Mouse (Mus musculus) hindbrain, embryonic 12.5 days (tissue): ENCODE data around the gene Srrm3. TPM values are rescaled to one million over a fixed set of nuclear protein-coding genes. Genes with fewer than 3 reads are reported as not detected.

ENCODE experiments used
- ATAC-seq: fragments of 200-750 bp; cut with Nextera tagmentation; 2 replicates; pipeline ENCODE4 v1.8.0; 2017; ENCODE audit warnings: moderate TSS enrichment; ENCODE audit not compliant: low FRiP score
- H3K27ac ChIP-seq: fragments of 300-500 bp; sonication (generic); 2 replicates; pipeline ENCODE4 v1.5.1; 2016; ENCODE audit warnings: mild to moderate bottlenecking
- H3K27me3 ChIP-seq: fragments of 300-500 bp; sonication (generic); 2 replicates; pipeline ENCODE4 v1.6.1; 2016; ENCODE audit warnings: mild to moderate bottlenecking
- H3K36me3 ChIP-seq: fragments of 300-500 bp; sonication (generic); 2 replicates; pipeline ENCODE4 v1.6.1; 2016; ENCODE audit warnings: mild to moderate bottlenecking
- H3K4me1 ChIP-seq: fragments of 300-500 bp; sonication (generic); 2 replicates; pipeline ENCODE4 v1.6.1; 2016
- H3K4me2 ChIP-seq: fragments of 300-500 bp; sonication (generic); replicated peaks from 2 replicates; pipeline ENCODE4 v1.6.1; 2016; ENCODE audit warnings: mild to moderate bottlenecking
- H3K4me3 ChIP-seq: fragments of 300-500 bp; sonication (generic); 2 replicates; pipeline ENCODE4 v1.5.1; 2016; ENCODE audit warnings: mild to moderate bottlenecking
- H3K9ac ChIP-seq: fragments of 300-500 bp; sonication (generic); 2 replicates; pipeline ENCODE4 v1.6.1; 2016; ENCODE audit warnings: mild to moderate bottlenecking, moderate library complexity
- H3K9me3 ChIP-seq: fragments of 300-500 bp; sonication (generic); replicated peaks from 2 replicates; pipeline ENCODE4 v1.6.1; 2016; ENCODE audit warnings: mild to moderate bottlenecking
- WGBS: fragments of 180-500 bp; shearing (Covaris S2); methylation state at CpG from one replicate; pipeline ENCODE4 v1.1.7; 2016; 5-methylcytosine and 5-hydroxymethylcytosine counted together
- polyA plus RNA-seq: library from polyadenylated mRNA; unstranded; fragments of >200 nt; fragmentation: Nextera tagmentation; extraction: Ambion mirVana; gene quantifications from 2 replicates; pipeline ENCODE4 v1.2.1, GENCODE M21; 2016

Srrm3 gene
- polyA plus RNA-seq, 1 experiment from 2014 or later, result 63.8 TPM

DNA sequence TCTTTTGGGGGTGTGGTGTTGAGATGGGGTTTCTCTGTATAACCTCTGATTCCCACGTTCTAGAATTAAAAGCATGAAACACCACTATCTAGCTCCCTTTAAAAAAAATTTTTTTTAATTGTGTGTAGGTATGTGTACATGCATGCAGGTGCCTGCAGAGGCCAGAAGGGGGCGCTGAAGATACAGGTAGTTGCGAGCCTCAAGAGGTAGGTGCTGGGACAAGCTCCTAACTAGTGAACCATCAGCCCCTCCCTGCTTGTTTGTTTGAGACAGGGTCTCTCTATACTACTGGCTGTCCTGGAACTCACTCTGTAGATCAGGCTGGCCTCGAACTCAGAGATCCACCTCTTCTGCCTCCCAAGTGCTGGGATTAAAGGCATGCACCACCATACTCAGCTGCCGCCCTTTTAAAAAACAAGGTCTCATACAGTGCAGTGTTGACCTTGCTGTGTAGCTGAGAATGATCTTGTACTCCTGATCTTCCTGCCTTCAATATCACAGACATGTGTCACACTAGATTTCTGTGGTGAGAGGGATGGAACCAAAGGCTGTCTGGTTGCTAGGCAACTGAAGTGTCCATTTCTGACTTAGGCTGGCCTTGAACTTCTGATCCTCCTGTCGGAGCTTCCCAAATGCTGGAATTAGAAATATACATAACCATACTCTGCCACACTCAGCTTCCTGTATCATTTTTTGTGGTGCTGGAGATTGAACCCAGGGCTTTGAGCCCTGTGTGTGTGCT is 94.8 kb downstream of the Srrm3 start:
- ATAC-seq, result no peak
- 63% methylated on average over 6 of the region's 6 CpGs for WGBS
- Histone ChIP-seq H3K9ac (no peak overlapping the region), H3K4me3 (no peak overlapping the region), H3K36me3 (no peaks in the 10 kb centered on the region), H3K4me2 (no peak overlapping the region), H3K27ac (no peak overlapping the region), H3K27me3 (no peaks in the 10 kb centered on the region; the same call in 1 of the 2 replicates), H3K9me3 (no peaks in the 10 kb centered on the region), H3K4me1 (peaks cover 13% of the 10 kb centered on the region)

- peak overlapping the region; percentile 46; the same call in 1 of the 2 replicates for H3K9ac ChIP-seq
- peak overlapping the region; percentile 26 for H3K4me3 ChIP-seq
- peaks cover 15% of the 10 kb centered on the region for H3K36me3 ChIP-seq
- H3K27me3 ChIP-seq, result no peaks in the 10 kb centered on the region
- peak; percentile 30 for ATAC-seq
- peak overlapping the region; percentile 84 for H3K27ac ChIP-seq
- WGBS, result 26% methylated on average over 7 of the region's 7 CpGs
- peak overlapping the region; percentile 52 for H3K4me2 ChIP-seq
- H3K9me3 ChIP-seq, result no peaks in the 10 kb centered on the region
- peaks cover 13% of the 10 kb centered on the region for H3K4me1 ChIP-seq
Measured at GRCm38 (mm10) chr5:135903058-135903457, 96.4 kb downstream of the Srrm3 start.

- no peaks in the 10 kb centered on the region for H3K9me3 ChIP-seq
- H3K36me3 ChIP-seq, result peaks cover 19% of the 10 kb centered on the region
- H3K4me3 ChIP-seq, result peak overlapping the region; percentile 26
- H3K9ac ChIP-seq, result peak overlapping the region; percentile 46
- H3K4me1 ChIP-seq, result peaks cover 13% of the 10 kb centered on the region
- no peaks in the 10 kb centered on the region for H3K27me3 ChIP-seq
- H3K4me2 ChIP-seq, result peak overlapping the region; percentile 52
- H3K27ac ChIP-seq, result peak overlapping the region; percentile 84
- peak; percentile 94 for ATAC-seq
- under 1% methylated on average over 30 of the region's 30 CpGs for WGBS
Measured at GRCm38 (mm10) chr5:135903551-135904151, 97.0 kb downstream of the Srrm3 start.

- Histone ChIP-seq H3K27me3 (no peaks in the 10 kb centered on the region), H3K36me3 (peaks cover 25% of the 10 kb centered on the region), H3K9me3 (no peaks in the 10 kb centered on the region), H3K4me2 (peak overlapping the region; percentile 52; the same call in 1 of the 2 replicates), H3K4me1 (peaks cover 18% of the 10 kb centered on the region), H3K27ac (peak overlapping the region; percentile 84), H3K9ac (no peak overlapping the region), H3K4me3 (no peak overlapping the region)
- 74% methylated on average over 5 of the region's 5 CpGs for WGBS
- ATAC-seq, result no peak
Measured at GRCm38 (mm10) chr5:135904259-135904658, 97.6 kb downstream of the Srrm3 start.

GRCm38 (mm10) chr5:135905320-135906225 is 98.9 kb downstream of the Srrm3 start:
- no peaks in the 10 kb centered on the region for H3K27me3 ChIP-seq
- no peak overlapping the region for H3K27ac ChIP-seq
- H3K4me3 ChIP-seq, result no peak overlapping the region
- H3K9me3 ChIP-seq, result no peaks in the 10 kb centered on the region
- no peak overlapping the region for H3K4me2 ChIP-seq
- WGBS, result 67% methylated on average over 8 of the region's 8 CpGs
- peaks cover 18% of the 10 kb centered on the region for H3K4me1 ChIP-seq
- H3K9ac ChIP-seq, result no peak overlapping the region
- peaks cover 38% of the 10 kb centered on the region for H3K36me3 ChIP-seq
- no peak for ATAC-seq

DNA sequence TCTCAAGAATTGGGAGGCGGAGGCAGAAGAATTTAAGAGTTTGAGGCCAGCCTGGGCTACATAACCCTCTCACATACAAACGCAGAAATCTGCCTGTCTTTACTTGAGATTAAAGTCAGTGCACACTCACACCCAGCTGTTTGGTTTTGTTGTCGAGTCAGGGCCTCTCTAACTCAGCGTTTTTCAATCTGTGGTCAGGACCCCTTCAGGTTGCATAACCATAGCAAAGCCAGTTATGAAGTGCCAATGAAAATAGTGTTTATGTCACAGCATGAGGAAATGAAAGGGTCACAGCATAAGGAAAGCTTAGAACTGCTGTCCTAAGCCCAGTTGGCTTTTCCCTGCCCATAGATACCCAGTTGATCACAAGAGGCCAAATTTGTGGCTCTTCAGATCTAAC is 100.2 kb downstream of the Srrm3 start:
- Histone ChIP-seq H3K27me3 (no peaks in the 10 kb centered on the region), H3K36me3 (peaks cover 51% of the 10 kb centered on the region), H3K4me3 (no peak overlapping the region), H3K4me1 (peaks cover 18% of the 10 kb centered on the region), H3K9me3 (no peaks in the 10 kb centered on the region), H3K27ac (no peak overlapping the region), H3K4me2 (no peak overlapping the region), H3K9ac (no peak overlapping the region)
- 80% methylated on average over 4 of the region's 4 CpGs for WGBS
- ATAC-seq, result no peak

DNA sequence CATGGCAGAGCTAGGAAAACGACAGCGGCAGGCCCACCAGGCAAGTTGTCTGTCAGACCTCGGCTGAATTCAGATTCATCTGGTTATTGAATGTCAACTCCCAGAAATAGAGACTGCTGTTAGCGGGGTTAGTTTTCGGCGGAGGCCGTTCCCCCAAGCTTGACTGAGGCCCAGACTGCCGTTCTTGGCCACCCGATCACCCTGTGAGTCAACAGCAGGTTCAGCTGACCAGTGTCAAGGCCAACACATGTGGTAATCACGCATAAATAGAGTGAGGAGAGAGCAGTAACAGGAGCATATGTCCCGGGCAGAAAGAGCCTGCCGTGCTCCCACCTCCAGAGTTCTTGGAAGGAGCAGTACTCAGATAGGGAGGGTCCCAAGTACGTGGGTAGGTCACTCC is 100.6 kb downstream of the Srrm3 start:
- Histone ChIP-seq H3K36me3 (peaks cover 53% of the 10 kb centered on the region), H3K4me3 (no peak overlapping the region), H3K4me2 (no peak overlapping the region), H3K4me1 (peaks cover 15% of the 10 kb centered on the region), H3K9me3 (no peaks in the 10 kb centered on the region), H3K27ac (no peak overlapping the region), H3K9ac (no peak overlapping the region), H3K27me3 (no peaks in the 10 kb centered on the region)
- ATAC-seq, result no peak
- WGBS, result 80% methylated on average over 13 of the region's 13 CpGs

GRCm38 (mm10) chr5:135908185-135908584 is 101.5 kb downstream of the Srrm3 start:
- Histone ChIP-seq H3K4me2 (no peak overlapping the region), H3K36me3 (peaks cover 60% of the 10 kb centered on the region), H3K9ac (no peak overlapping the region), H3K9me3 (no peaks in the 10 kb centered on the region), H3K4me1 (peaks cover 10% of the 10 kb centered on the region), H3K27ac (no peak overlapping the region), H3K27me3 (no peaks in the 10 kb centered on the region), H3K4me3 (no peak overlapping the region)
- ATAC-seq, result no peak
- WGBS, result 79% methylated on average over 12 of the region's 12 CpGs

GRCm38 (mm10) chr5:135908989-135909388 is 102.3 kb downstream of the Srrm3 start:
- Histone ChIP-seq H3K36me3 (peaks cover 68% of the 10 kb centered on the region), H3K27me3 (no peaks in the 10 kb centered on the region)
- 93% methylated on average over 16 of the region's 16 CpGs for WGBS

GRCm38 (mm10) chr5:135909646-135910045 is 103.0 kb downstream of the Srrm3 start:
- Histone ChIP-seq H3K9ac (no peak overlapping the region), H3K4me1 (peaks cover 5% of the 10 kb centered on the region), H3K4me3 (no peak overlapping the region), H3K27me3 (no peaks in the 10 kb centered on the region), H3K36me3 (peaks cover 74% of the 10 kb centered on the region), H3K9me3 (no peaks in the 10 kb centered on the region), H3K27ac (no peak overlapping the region), H3K4me2 (no peak overlapping the region)
- 93% methylated on average over 10 of the region's 10 CpGs for WGBS
- no peak for ATAC-seq

More at GRCm38 (mm10) chr5:135908989-135909388, 102.3 kb downstream of the Srrm3 start:
- no peak overlapping the region for H3K4me3 ChIP-seq
- peaks cover 7% of the 10 kb centered on the region; the same call in 1 of the 2 replicates for H3K4me1 ChIP-seq
- no peak overlapping the region for H3K9ac ChIP-seq
- H3K9me3 ChIP-seq, result no peaks in the 10 kb centered on the region
- H3K27ac ChIP-seq, result no peak overlapping the region
- ATAC-seq, result no peak
- no peak overlapping the region for H3K4me2 ChIP-seq

DNA sequence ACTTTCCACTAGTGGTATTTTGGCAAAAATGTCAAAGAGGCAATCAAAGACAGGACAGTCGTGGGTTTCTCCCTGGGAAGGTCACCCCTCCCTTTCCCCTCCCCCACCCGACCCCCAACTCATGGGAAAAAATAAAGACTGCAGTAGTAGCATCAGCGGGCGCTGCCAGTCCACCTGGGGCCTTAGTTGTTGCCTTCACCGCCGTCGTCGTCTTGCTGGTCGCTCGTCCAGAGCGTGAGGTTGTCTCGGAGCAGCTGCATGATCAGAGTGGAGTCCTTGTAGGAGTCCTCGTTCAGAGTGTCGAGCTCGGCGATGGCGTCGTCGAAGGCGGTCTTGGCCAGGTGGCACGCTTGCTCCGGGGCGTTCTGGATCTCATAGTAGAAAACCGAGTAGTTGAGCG is 104.1 kb downstream of the Srrm3 start:
- no peak for ATAC-seq
- Histone ChIP-seq H3K4me1 (peaks cover 4% of the 10 kb centered on the region), H3K9me3 (no peaks in the 10 kb centered on the region), H3K27me3 (no peaks in the 10 kb centered on the region), H3K27ac (no peak overlapping the region), H3K4me3 (no peak overlapping the region), H3K36me3 (peaks cover 75% of the 10 kb centered on the region), H3K9ac (no peak overlapping the region), H3K4me2 (no peak overlapping the region)
- WGBS, result 90% methylated on average over 25 of the region's 25 CpGs

DNA sequence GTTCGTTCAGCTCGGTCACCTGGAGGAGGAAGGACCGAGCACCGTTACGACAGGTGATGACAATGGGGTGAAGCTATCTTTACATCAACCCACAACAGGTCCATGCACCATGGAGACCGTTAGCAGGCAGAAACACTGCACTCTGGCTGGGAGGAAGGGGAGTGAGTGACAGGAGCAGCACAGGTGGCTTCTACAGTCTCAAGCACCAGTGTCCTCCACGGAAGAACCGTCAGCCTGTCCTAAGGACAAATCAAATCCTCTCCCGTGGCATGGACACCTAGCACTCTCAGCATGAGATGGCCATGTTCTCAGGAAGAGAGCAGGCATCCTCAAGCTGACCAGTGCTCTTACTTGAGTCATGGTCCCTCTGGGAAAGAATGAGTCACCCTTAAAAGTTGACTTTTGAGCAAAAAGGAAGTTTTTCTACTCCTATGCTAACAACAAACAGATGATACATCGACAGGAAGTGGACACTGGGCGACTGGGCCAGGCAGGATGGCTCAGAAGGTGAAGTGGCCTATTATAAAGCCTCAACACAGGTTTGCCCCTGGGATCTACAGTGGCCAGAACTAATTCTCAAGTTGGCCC is 105.0 kb downstream of the Srrm3 start:
- peaks cover 4% of the 10 kb centered on the region for H3K4me1 ChIP-seq
- H3K9me3 ChIP-seq, result no peaks in the 10 kb centered on the region
- no peak overlapping the region for H3K9ac ChIP-seq
- no peak overlapping the region for H3K27ac ChIP-seq
- no peak overlapping the region for H3K4me3 ChIP-seq
- H3K36me3 ChIP-seq, result peaks cover 82% of the 10 kb centered on the region
- 89% methylated on average over 11 of the region's 11 CpGs for WGBS
- H3K4me2 ChIP-seq, result no peak overlapping the region
- H3K27me3 ChIP-seq, result no peaks in the 10 kb centered on the region
- ATAC-seq, result no peak
